Mouse (Mus musculus) activated CD4-positive, CD25-positive, alpha-beta regulatory T cell, adult 9 weeks (primary cell): ENCODE data around the gene Kcne1. TPM values are rescaled to one million over a fixed set of nuclear protein-coding genes. Genes with fewer than 3 reads are reported as not detected.

Experiments used
- polyA plus RNA-seq: library from polyadenylated mRNA; unstranded; fragments of 100-300 nt; shearing (Covaris generic); gene quantifications from one replicate; pipeline ENCODE4 v1.2.1, GENCODE M21; 2017

Kcne1 gene
- 0.17 TPM for polyA plus RNA-seq

GRCm38 (mm10) chr16:92359229-92359628, at the start of gene Kcne1:
TSS of gene Kcne1 (minus strand) at chr16:92359468.

DNA sequence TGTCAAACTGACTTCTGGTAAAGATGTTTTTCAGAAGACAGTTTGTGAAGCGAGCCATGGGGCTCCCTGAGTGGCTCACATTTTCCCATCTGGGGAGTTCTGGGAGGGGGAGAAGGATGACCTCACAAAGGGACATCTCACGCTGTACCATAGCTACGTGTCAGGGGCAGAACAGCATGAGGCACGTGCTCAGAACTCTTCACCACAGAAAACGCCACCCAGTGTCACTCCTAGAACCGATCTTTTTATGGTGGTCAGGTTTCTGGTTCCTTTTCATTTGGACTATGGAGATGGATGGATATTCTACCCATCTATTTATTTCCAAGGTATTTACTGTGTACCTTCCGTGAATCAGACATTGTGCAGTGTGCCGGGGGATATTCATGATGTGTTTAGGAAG, 37.9 kb downstream of the Kcne1 start, which contains the start of gene Fam243:
Fam243 (minus strand) TSS at position 101 of the 400 bp plus-strand sequence.

DNA sequence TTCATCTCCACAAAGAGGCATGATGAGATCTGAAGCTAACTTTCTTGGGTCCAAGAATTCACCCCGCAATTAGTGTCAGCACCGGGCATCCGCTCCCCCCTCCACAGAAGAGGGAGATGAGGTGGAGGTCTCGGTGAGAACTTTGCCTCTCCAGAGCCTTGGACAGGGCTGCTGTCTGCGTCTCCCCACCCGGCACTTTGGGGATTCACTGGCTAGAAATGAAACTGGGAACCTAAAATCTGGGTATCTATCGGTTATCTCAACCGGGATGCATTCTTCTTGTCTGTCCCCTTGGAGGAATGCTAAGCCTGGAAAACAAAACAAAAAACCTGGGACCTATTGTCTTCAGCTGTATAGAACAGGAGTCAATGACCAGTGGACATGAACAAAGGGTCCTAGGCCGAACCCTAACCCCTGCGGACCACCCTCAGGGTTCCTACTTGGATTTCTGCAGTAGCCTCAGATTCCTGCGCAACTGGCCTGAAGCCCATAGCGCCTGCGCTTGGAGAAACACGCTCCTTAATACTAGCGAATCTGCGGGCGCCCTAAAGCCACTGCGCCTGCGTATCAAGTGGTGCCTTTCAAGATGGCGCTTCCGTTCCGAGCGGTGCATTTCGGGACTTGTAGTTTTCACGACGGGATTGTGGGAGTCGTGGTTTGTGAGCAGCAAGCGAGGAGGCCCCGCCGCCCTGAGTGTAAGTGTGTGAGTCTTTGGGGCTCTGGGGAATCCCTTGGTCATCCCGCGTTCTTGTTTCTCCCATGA, 58.4 kb downstream of the Kcne1 start, which contains the start of gene Smim11:
Smim11 (plus strand) TSS at position 638 of the 763 bp plus-strand sequence.

Other genes with a start within 250 kb of the Kcne1 start
- gene Kcne2, start 67.1 kb downstream of the Kcne1 start, polyA plus RNA-seq: not detected
- 139 TPM for gene Smim11, start 58.2 kb downstream of the Kcne1 start, polyA plus RNA-seq
- not detected for gene Fam243, start 38.0 kb downstream of the Kcne1 start, polyA plus RNA-seq
- 2.1 TPM for gene Rcan1, start 111.4 kb upstream of the Kcne1 start, polyA plus RNA-seq
- not detected for gene Clic6, start 126.3 kb upstream of the Kcne1 start, polyA plus RNA-seq